Mouse (Mus musculus) thymus, postnatal 14 days (tissue): Measurements from ENCODE around the gene Olfr410.

ENCODE experiments used
- DNase-seq: peaks from one replicate; pipeline ENCODE4 v3.0.0; 2021

The Olfr410 gene

GRCm38 (mm10) chr11:74337931-74338330, at the start of gene Olfr410:
Gene Olfr410 (minus strand): TSS chr11:74338031.
- no peak for DNase-seq

- no peak for DNase-seq
Measured at GRCm38 (mm10) chr11:74387203-74387602, 49.4 kb upstream of the Olfr410 start.

GRCm38 (mm10) chr11:74385674-74386073, 47.8 kb upstream of the Olfr410 start:
- DNase-seq, result no peak

GRCm38 (mm10) chr11:74379166-74379873, 41.5 kb upstream of the Olfr410 start:
- DNase-seq, result no peak

- DNase-seq, result peak; percentile 48
Measured at GRCm38 (mm10) chr11:74376847-74377246, 39.0 kb upstream of the Olfr410 start.

GRCm38 (mm10) chr11:74371393-74372100, 33.7 kb upstream of the Olfr410 start:
- DNase-seq, result peak; percentile 53

- no peak for DNase-seq
Measured at GRCm38 (mm10) chr11:74361769-74362168, 23.9 kb upstream of the Olfr410 start, which contains the start of gene Olfr412. Gene Olfr412 (plus strand): TSS chr11:74362069.

- no peak for DNase-seq
Measured at GRCm38 (mm10) chr11:74352550-74352949, 14.7 kb upstream of the Olfr410 start, which contains the start of gene Olfr411. Gene Olfr411 (minus strand): TSS chr11:74352650.

GRCm38 (mm10) chr11:74328781-74329180, 9.1 kb downstream of the Olfr410 start:
- DNase-seq, result no peak

- no peak for DNase-seq
Measured at GRCm38 (mm10) chr11:74326044-74326443, 11.8 kb downstream of the Olfr410 start.

GRCm38 (mm10) chr11:74287256-74287655, 50.6 kb downstream of the Olfr410 start:
- DNase-seq, result no peak

- no peak for DNase-seq
Measured at GRCm38 (mm10) chr11:74283436-74283835, 54.4 kb downstream of the Olfr410 start, which contains the start of gene Olfr59. Gene Olfr59 (plus strand): TSS chr11:74283736.
